Mouse (Mus musculus) bone marrow macrophage, adult 2 months (primary cell): ENCODE results near the gene Olfr64.

ENCODE experiments used
- CTCF ChIP-seq: IDR thresholded peaks from 2 replicates; pipeline ENCODE4 v1.5.1; 2012; ENCODE audit warnings: low read depth, mild to moderate bottlenecking, low read length, moderate library complexity
- POLR2A ChIP-seq: IDR thresholded peaks from 2 replicates; pipeline ENCODE4 v1.6.1; 2012; ENCODE audit warnings: mild to moderate bottlenecking, low read depth, low read length, borderline replicate concordance

DNA sequence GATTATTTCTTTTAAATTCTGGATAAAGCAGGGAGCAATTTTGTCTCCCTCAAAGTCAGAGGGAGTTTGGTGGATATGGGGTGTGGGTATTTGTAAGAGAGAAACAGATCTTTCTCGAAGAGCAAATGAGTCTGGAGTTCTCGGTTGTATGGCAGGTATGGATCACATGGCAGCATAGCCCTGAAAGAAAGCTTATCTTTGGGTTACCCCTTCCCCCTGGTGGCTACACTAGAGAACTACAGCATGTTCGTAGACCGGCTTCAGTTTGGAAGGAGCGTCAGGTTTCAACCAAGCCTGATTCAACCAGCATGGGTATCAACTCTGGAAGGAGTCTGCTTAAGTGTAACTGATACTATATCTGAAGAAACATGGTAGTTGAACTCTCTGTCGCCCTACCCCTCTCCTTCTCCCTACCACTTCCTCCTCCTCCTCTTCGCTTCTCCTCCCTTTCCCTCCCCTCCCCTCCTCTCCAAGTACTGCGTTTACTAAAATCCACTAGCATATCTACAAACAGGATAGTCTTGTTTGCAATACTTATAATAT, 18.8 kb upstream of the Olfr64 start:
- TF ChIP-seq POLR2A (no peak), CTCF (no peak)
